Mouse (Mus musculus) ovary, adult 18-20 months (tissue): ENCODE data around the gene Prm3.

Source experiments
- DNase-seq: peaks from one replicate; pipeline ENCODE4 v3.0.0; 2022; ENCODE audit warnings: low spot score, mixed read lengths

The Prm3 gene

DNA sequence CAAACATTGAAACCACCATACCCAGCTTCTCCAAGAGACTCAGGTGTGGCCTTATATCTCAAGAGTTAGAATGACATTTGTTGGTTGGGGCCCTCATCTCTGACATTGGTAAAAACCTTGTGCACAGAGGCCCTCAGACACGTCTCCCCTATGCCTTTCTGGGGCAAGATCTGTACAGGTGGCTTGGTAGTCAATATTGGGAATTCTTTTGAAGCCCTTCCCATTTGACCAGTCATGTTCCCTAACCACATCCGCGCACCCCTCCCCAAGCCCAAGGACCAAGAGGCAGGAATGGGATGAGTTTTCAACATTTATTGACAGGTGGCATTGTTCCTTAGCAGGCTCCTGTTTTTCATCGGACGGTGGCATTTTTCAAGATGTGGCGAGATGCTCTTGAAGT lies 5.3 kb upstream of the Prm3 start, which contains the start of gene Prm2:
Gene Prm2 (minus strand): TSS at position 101 of the 400 bp plus-strand sequence.
- no peak for DNase-seq

DNA sequence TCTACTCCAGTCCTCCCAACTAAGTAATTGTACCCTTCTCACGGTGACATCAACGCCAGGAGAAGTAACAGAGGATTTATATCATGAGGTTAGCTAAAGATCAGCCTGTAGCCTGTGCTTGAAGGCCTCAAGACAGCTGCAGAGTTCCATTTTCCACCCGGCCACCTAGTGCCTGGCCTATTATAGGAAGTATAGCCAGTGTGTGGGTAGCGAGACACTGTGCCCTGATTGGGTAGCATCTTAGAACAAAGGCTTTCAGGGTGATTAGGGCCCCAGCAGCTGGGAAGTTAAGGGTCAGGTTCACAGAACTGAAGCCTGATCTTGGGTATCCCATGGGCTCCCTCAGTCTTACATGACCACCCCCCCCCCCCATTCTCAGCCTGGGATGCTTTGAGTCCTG lies 1.8 kb downstream of the Prm3 start:
- no peak for DNase-seq

DNA sequence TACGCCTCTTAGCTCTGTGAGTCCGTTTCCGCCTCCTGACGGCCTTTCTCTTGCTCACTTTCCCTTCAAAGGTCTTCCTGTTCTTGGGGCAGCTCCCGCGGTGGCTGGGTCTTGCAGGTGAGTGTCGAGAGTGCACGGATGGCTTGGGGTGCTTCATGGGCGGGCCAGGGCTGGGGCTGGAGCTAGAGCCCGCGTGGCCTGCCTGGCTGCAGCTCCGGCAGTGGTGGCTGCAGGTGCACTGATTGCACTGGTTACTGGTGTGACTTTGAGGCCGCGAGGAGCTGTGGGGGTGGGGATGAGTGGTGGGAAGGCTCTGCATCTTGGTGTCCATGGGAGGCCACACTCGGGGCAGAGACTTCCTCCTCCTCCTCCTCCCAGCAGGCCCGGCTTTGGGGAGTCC lies 2.4 kb downstream of the Prm3 start, which contains the start of gene Tnp2:
Gene Tnp2 (minus strand): TSS at position 390 of the 400 bp plus-strand sequence.
- DNase-seq, result no peak

DNA sequence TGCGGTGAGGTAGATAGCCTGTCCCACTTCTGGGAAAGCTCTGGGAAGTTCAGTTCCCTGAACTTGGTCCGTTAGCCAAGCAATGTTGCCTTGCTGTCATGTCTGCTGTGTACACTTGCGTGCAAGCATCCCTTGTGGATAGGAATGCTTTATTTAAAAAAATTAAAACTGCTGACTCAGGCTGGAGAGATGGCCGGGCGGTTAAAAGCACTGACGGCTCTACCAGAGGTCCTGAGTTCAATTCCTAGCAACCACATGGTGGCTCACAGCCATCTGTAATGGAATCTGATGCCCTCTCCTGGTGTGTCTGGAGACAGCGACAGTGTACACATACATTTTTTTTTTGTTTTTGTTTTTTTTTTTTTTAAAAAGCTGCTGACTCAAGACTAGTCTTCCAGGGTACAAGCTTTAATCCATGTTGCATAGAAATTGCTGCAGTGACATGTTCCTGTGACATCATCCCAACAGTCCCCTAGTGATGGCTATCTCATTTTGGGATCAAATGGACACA lies 3.1 kb downstream of the Prm3 start:
- DNase-seq, result no peak

DNA sequence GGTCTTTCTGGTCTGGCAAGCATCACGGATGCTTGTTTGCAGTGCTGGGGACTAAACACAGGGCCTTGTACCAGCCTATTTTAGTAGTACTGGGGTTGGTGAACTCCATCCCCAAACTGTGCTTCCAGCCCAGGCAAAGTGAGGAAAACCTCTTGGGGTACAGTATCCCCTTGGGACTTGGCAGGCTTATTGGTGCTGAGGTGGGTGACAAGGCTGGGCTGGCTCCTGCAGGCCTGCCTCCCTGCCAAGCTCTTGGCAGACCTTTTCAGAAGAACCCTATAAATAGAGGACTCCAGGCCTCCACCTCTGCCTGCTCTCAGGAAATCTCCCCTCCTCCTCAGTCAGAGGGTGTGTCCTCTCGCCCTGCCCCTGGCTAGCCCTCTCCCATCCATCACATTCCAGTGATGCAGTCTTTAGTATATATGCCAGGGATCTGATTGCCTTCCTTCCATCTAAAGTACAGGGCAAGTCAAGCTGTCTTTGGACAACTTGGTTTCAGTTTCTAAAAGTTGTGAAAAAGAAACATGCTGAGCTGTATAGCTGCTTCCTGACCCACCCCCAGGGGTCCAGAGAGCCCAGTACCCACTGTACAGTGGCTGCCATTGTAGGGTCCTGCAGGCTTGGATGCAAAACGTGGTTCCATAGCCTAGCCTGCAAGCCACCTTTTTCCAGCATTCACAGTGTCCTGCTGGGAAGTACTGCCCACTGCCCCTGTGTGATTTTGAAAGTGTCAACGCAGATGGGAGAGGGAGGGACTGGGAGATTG lies 3.7 kb downstream of the Prm3 start:
- DNase-seq, result no peak

DNA sequence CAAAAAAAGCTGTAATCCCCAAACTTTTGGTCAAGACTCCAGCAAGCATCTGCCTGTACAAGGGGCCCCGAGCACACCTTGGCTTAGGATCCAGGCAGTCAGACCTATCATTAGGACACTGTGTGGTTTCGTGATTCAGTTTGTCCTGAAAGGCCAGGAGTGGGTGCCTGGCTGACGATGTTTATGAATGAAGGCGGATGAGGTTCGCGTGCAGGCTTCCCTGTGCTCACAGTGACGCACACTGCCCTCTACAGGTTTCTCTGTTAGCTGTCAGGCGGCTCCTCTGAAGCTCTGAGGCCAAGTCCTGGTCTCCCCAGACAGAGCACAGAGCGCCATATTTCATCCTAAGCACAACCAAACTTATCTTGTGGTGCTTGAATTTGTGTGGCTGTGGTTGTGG lies 4.4 kb downstream of the Prm3 start:
- peak; percentile 76 for DNase-seq

DNA sequence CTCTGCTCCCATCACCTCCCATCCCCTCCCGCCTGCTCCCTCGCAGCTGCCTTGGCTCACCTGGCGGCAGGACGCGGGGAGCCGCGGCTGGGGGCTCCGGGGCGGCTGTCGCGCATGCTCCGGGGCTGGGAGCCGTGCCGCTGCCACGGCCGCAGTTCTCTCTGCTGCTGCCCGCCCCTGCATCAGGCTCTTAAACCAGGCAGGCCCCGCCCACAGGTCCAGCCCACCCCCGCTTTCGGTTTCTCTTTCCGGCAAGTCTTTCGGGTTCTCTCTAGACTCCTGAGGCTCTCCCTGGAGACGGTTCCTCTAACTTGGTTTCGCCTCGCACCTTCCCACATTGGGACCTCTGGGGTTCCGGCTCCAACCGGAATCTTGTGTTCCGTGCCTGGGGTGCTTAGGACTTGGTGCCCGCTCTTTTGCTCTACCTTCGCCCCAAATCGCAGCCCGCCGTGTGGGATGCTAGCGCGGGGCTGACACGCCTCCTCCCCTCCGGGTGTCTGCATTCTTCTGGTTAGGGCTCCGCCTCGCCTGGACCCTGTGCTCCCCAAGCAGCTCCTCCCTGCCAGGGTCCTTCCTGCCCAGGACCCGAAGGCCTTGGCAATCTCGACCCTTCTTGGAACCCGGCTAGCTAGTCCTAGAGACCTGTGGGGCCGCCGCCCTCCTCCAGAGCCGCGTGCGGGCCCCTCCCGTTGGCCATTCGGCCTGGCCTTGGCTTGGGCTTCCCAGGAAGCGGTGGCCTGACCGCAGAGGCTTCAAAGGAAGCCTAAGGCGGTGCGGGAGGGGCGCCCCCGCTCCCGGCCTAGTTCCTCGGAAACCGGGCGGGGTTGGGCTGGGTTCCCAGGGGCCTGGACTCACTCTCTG lies 5.1 kb downstream of the Prm3 start, which contains the start of gene Socs1:
Gene Socs1 (minus strand): TSS at position 166 of the 861 bp plus-strand sequence.
- DNase-seq, result peak; percentile 87

DNA sequence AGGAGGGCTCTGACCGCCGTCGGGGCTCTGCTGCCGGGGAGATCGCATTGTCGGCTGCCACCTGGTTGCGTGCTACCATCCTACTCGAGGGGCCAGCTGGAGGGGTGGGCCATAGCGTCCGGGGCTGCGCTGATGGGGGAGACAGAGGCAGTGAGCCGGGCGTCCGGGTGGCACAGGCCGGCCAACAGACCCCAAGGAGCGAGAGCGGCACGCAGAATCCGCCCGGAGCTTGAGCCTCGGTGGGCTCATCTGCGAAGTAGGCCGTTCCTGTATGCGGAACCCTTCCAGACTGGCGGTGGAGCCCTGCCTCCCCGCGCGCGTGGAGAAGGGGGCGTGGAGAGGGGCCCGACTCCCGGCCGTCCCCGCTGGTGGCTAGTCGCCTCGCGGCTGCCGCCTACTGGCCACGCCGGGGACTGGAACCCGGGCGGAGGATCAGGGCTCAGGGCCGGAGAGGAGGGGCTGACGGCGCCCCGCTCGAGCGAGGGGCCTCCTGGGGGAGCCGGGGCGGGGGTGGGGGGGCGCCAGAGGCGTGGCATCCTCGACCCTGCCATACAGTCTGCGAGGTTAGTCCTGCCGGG lies 5.8 kb downstream of the Prm3 start:
- DNase-seq, result peak; percentile 83

DNA sequence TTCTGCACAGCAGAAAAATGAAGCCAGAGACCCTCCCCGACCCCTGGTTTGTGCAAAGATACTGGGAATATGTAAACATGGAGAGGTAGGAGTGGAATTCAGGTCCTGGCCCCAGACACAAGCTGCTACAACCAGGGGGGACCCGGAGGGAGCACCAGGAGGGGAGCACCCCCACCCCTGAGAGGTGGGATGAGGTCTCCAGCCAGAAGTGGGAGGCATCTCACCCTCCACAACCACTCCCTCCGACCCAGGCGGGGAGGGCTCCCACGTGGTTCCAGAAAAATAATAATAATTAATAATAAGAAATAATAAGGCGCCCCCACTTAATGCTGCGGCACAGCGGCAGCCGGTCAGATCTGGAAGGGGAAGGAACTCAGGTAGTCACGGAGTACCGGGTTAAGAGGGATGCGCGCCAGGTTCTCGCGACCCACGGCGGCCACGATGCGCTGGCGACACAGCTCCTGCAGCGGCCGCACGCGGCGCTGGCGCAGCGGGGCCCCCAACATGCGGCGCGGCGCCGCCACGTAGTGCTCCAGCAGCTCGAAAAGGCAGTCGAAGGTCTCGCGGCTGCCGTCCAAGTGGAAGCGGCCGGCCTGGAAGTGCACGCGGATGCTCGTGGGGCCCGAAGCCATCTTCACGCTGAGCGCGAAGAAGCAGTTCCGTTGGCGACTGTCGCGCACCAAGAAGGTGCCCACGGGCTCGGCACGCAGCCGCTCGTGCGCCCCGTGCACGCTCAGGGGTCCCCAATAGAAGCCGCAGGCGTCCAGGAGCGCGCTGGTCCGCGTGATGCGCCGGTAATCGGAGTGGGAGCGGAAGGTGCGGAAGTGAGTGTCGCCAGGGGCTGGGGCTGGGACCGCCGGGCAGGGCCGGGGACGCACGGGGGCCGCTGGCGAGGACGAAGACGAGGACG lies 6.6 kb downstream of the Prm3 start:
- DNase-seq, result no peak

DNA sequence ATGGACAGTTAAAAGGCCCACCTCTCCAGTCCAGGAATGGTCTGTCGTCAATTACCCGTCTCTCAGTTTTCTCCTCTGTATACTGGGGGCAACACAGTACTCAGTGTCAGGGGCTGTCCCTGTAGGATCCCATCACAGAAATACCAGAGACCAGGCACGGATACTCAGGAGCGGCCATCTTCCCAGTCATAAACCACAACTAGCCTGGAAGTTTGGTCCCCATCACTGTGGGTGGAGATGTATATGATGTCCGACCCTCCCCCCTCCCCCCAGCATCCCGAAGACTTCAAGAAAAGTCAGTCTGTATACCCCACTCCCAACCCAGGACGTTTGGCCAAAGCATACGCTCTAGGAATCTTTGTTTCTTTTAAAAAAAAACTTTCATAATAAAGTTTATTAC lies 7.3 kb downstream of the Prm3 start:
- no peak for DNase-seq

DNA sequence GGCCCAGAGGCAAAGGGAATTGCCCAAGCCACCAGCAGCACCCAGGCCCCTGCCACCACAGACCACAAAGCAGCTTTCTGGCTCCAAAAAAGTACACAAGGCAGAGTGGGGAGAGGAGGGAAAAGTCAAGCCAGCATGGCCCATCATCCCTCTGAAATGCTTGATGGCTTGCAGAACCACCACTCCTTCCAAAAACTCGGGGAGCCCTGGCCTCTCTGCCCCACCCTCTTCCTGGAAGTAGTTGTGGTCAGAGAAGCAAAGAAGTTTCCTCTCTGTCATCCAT lies 7.6 kb downstream of the Prm3 start:
- no peak for DNase-seq

DNA sequence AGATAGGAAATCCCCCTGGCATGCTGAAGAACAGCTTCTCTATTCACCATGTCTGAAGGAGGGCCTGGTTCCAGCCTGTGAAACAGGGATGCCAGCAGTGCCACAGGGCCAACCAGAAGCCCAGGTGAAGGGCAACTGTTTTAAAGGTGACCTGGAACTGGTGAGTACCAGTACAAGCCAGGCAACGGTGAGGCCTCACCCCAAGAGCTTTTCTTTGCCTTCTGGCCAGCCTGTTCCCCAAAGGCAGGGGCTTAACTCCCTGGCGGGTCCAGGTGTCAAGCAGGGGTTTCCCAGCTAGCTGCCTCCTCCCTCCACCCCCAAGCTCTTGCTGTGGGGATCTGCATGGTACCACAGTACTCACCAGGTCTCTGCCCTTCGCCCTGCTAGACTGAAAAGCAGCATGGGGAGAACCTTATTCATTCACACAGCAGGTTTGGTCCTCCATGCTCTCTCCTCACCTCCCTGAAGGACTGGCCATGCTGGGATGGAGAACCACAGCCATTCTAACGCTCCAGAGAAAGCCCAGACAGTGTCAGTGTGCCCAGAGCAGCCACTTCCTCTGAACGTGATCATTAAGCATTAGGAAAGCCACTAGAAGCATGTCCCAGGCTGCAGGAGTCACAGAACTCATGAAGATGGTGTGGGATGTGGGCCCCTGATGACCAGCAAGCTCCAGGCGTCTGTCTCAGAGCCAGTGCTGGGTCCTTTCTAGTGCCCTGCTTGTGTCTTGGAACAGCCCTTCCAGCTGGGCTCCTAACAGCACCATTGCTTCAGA lies 8.2 kb downstream of the Prm3 start:
- no peak for DNase-seq

DNA sequence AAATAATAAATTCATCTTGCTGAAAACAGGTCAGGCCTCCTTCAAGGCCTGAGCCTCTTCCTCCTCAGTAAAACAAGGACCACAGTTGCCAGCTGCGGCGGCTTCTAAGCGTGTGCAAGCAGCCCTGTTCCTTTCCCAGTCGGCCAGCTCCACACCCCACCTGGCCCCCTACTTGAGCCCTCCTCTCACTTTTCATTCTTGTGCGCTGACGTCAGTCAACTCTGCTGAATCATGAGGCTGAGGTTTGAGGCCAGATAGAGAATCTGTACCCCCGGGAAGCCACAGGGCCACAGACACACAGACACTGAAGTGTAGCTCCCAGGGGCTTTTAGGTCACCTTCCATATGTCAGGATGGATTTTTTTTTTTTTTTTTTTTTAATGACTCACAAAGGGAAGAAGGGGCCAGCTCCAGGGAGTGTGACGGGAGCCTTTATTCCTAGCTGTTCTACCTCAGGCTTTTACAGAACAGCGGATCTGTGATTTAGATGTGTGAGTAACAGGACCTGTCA lies 8.8 kb downstream of the Prm3 start:
- DNase-seq, result no peak

DNA sequence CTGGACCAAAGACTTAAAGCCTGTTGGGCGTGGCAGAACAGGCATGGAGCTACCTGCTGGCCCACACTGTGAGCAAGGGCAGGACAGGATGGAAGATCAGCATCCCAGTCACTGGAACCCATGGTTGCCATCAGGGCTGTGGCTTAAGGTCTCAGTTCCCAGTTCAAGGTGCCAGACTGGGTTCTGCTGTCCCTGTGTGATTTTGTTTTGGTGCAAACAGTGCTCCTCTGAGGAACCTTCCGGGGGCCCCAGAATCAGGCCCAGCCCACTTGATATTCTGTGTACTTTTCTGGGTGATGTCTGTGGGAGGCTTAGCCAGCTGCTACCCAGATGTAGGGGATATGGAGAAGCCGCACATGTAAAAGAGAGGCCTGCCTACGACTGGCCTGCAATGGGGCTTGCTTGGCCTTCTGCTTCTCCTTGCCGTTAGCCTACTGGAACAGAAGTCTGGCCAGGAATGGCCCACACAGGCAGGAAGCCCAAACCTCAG lies 10.0 kb downstream of the Prm3 start:
- no peak for DNase-seq

DNA sequence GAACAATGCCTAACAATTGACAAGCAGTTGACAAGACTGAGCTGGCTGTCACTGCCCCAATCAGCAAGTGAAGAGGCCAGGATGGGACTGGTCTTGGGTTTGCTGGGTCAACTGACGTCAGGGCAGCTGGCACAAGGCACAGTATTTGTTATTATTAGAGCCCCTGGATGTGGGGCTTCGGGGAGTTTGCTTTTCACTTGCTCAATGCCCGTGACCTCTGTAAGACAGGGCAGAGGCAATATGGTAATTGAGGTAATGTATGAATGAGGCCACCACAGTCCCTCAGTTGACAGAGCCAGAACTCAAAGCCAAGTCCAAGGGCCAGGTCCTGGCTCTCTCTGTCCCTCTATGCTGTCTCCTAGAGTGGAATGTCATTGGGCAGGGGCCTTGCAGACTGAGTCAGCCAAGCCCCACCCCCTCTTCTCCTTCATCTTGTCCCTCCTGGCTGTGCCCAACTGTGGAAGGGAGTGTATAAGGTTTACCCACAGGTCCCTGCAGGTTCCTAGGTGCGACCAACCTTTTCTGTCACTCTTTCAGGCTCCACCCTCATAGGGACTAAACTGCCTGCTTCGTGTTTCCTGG lies 13.0 kb downstream of the Prm3 start:
- DNase-seq, result no peak

DNA sequence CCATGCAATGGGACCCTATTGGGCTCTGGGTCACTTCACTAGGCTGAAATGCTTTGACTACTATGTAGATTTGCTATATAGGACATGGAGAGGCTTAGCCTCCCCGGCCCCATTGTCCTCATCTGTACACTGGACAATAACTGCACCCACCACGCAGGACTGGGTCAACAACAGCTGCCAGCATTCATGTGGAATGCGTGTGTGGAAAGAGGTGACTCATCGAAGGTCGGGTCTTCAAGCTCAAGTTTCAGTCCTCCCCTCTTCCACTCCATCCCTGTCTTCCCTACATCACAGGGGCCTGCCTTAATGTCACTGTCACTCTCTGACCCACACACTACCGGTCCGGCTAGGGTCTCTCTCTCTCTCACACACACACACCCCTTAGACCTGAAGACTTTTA lies 14.4 kb downstream of the Prm3 start:
- no peak for DNase-seq

DNA sequence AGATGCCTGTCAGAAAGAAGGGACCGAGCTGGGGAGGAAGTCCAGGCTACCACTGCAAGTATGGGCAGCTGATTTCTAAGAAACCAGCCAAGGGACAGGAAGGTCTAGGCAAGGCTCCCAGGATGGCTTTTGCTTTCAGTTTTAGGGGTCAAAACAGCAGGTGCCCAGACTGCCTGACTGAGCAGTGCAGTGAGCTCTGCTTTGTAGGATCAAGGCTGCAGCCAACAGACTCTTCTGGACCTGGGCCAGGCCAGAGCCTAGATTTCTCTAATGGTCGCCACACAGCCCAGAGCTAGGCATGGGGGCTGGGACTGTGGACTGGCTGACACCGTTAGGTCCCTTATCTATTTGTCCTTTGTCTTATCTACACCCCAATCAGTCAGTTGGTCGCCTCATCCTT lies 16.0 kb downstream of the Prm3 start:
- DNase-seq, result no peak

DNA sequence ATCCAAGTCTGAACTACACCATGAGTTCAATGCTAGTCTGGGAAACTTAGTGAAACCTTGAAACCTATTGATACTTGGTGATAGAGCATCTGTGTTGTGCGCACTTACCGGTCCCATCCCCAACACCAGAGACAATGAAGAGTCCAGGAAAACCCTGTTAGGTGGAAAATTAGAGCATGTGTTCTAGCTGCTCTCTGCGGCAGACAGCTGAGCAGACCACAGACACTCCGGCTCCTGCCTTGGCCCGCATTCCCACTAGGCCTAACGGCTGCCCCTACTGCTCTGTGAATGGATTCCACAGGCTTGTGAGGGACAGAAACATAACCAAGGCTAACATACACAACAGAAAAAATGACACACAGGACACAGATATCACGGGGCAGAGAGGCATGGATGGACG lies 17.2 kb downstream of the Prm3 start:
- DNase-seq, result no peak

DNA sequence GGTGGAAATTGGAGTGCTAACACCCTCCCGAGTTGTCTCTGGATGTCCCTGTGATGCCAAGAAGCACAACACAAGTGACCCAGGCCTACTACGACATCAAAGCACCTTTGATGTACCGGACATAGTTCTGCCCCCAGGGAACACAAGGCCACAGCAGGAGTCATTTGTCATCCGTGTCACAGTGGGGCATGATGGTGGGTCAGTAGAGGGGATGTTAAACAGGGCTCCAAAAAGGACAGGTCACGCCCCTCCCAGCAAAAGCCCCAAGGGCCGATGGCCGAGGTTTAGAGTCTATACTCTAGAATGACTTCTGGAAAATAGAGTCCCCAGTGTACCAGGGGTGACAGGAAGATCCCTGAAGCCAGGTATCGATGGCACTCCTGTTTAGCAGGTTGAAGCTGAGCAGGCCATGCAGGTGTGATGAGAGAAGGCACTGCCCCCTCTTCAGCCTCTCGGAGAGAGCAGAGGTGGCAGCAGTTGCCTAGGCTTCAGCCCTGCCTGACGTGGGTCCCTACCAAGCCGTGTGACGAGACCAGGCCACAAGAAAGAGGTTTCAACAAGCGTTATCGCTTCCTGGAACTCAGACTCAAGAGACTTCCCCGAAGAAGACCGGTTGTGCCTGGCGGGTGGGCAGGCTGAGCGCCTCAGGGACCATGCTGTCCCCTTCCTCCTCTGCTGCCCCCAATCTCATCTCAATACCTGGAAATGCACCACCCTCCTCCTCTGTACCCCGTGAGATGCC lies 18.8 kb downstream of the Prm3 start:
- no peak for DNase-seq
